Mouse (Mus musculus): ENCODE data around the gene Zfp873. TPM values are rescaled to one million over a fixed set of nuclear protein-coding genes. Genes with fewer than 3 reads are reported as not detected.
A peak's percentile ranks its signal among the peaks of the same experiment; 100 is the strongest.
"Not testable (repeated sequence)": the region's sequence is repeated elsewhere in the genome, so short reads cannot be mapped to it uniquely, and the experiment has no call there.

Gene Zfp873
- 0.02 TPM in 1 of 2 replicates, not detected in the other for polyA plus RNA-seq (2012)

DNA sequence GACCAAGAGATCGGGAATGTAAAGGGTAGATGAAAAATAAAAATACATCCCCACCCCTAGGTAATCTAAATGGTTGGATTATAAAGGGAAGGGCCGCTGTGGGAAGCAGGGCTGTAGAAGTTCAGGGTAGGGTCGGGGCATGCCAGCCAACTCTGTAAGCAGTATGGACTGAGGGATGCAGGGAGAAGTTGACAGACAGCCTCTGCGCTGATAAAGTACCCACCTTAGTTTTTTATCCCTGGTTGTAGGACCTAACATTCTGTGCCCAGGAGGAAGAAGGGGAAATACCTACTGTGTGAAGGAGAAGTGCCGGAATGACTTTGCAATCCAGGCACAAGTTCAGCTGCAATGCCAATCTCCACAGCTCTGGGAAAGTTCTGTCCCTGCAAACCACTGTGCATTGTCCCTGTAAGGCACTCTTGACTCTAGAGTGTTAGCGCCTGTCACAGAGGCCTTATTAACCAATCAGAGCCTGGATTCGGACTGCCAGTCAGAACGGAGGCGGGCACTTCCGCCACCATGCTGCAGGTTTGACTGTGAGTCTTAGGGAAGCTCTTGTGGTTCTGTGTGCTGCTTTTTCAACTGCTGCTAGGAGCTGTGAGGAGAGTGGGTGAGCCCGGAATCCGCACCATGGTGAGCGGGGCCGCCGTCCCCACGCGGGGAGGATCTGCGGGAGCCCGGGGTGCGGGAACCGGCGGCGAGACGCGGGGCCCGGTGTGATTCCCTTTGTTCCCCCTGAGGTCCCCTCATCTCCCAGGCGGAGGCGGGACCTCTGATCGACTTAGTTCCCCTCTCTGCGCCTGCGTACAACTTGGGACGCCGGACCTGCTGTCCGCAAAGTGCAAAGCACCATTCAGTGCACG is at the start of gene Zfp873:
Gene Zfp873 (plus strand): TSS at position 527 of the 863 bp plus-strand sequence.
- H3K4me1 ChIP-seq (ENCODE audit: control insufficient read depth) = peaks cover 16% of the 10 kb centered on the region
- no peaks in the 10 kb centered on the region for H3K27me3 ChIP-seq (ENCODE audit: control insufficient read depth)
- peak within 1 kb of the TSS; percentile 64 for H3K4me3 ChIP-seq (replicated peaks)
- H3K36me3 ChIP-seq (ENCODE audit: control insufficient read depth) = peaks cover 3% of the 10 kb centered on the region
- TF ChIP-seq TAL1 (IDR thresholded peaks at IDR 0.05; ENCODE audit: low read length) (no peak), GATA1 (IDR thresholded peaks at IDR 0.05; ENCODE audit: low read length) (no peak)
- H3K9me3 ChIP-seq (ENCODE audit: control insufficient read depth, low read length) = peaks cover 25% of the 10 kb centered on the region

DNA sequence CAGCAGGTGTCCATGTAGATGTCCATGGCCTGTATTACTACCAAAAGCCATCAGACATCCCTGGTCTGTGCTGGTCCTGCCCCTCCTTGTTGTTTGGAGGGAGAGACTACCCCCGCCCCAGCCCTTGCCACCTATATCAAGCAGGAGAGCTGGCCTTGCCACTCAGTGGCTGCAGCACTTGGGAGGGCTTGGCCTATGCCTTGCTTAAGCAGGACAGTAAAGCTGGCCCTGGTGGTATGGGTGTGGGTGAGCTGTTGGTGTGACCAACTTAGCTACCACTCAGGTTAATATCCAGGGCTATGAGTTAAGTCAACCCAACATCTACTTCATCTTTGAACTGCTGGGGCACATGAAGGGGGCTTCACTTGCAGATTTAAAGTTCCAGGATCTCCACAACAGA is 44.7 kb upstream of the Zfp873 start:
- peaks cover 24% of the 10 kb centered on the region for H3K9me3 ChIP-seq (ENCODE audit: control insufficient read depth, low read length)
- H3K4me1 ChIP-seq (ENCODE audit: control insufficient read depth); H3K27me3 ChIP-seq (ENCODE audit: control insufficient read depth): not testable (repeated sequence)

DNA sequence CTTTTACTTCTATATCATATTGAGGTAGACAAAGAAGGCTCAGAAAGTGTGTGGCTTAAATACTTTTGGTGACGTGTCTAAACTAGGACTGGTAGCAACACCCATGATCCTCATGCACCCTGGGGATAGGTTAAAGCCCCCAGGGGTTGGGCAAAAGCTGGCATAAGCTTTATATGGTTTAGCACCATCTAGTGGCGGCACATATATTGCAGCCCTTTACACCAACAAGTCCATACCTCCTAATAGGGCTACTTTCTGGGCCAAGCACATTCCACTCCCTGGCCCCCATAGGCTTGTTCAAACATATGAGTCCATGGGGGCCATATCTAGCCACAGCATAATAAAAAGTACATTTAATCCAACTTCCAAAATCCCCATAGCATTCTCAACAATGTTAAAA is 43.1 kb upstream of the Zfp873 start:
- not testable (repeated sequence) for H3K4me1 ChIP-seq (ENCODE audit: control insufficient read depth); H3K4me3 ChIP-seq (replicated peaks); H3K27me3 ChIP-seq (ENCODE audit: control insufficient read depth)
- peaks cover 40% of the 10 kb centered on the region for H3K9me3 ChIP-seq (ENCODE audit: control insufficient read depth, low read length)
- peaks cover 10% of the 10 kb centered on the region for H3K36me3 ChIP-seq (ENCODE audit: control insufficient read depth)

More for the DNA sequence above, 44.7 kb upstream of the Zfp873 start:
- H3K36me3 ChIP-seq (ENCODE audit: control insufficient read depth); H3K4me3 ChIP-seq (replicated peaks): not testable (repeated sequence)

DNA sequence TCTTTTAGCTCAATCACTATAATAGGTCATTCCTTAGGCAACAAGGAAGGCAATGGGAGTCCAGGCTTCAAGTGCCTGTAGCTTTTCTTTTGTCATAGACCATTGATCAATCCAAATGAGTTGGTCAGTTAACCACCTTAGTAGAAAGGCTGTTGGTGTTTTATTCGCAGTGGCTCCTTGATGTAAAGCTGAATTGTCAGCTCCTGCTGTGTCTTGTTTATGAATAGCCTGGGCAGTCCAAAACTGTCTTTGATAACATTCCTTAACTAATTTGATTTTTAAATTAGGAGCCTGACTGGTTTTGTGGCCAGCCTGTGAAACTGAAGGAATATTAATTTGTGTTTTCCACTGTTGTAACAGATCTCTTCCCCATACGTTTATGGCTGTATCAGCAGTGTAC is 5.7 kb upstream of the Zfp873 start:
- Histone ChIP-seq H3K9me3 (ENCODE audit: control insufficient read depth, low read length) (peaks cover 3% of the 10 kb centered on the region), H3K4me1 (ENCODE audit: control insufficient read depth) (peaks cover under 1% of the 10 kb centered on the region; the same call in 1 of the 2 replicates), H3K27me3 (ENCODE audit: control insufficient read depth) (no peaks in the 10 kb centered on the region), H3K36me3 (ENCODE audit: control insufficient read depth) (no peaks in the 10 kb centered on the region), H3K4me3 (replicated peaks) (no peak overlapping the region)
- TF ChIP-seq GATA1 (IDR thresholded peaks at IDR 0.05; ENCODE audit: low read length) (no peak), TAL1 (IDR thresholded peaks at IDR 0.05; ENCODE audit: low read length) (no peak)

DNA sequence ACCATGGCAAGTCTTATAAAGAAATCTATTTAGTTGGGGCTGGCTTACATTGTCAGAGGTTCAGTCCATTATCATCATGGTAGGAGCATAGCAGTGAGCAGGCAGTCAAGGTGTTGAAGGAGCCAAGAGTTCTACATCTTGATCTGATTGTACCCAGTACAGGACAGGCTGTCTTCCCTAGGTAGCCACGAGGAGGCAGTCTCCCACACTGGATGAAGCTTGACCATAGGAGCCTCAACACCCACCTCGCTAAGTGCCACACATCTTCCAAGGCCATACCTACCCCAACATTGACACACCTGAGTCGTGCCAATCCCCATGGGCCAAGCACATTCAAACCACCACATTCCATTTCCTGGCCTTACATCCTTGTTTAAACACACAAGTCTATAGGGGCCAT is 1.3 kb upstream of the Zfp873 start:
- Histone ChIP-seq H3K36me3 (ENCODE audit: control insufficient read depth) (no peaks in the 10 kb centered on the region), H3K27me3 (ENCODE audit: control insufficient read depth) (no peaks in the 10 kb centered on the region), H3K4me3 (replicated peaks) (no peak overlapping the region), H3K4me1 (ENCODE audit: control insufficient read depth) (peaks cover 16% of the 10 kb centered on the region), H3K9me3 (ENCODE audit: control insufficient read depth, low read length) (peaks cover 14% of the 10 kb centered on the region)
- TF ChIP-seq GATA1 (IDR thresholded peaks at IDR 0.05; ENCODE audit: low read length) (no peak), TAL1 (IDR thresholded peaks at IDR 0.05; ENCODE audit: low read length) (no peak)

DNA sequence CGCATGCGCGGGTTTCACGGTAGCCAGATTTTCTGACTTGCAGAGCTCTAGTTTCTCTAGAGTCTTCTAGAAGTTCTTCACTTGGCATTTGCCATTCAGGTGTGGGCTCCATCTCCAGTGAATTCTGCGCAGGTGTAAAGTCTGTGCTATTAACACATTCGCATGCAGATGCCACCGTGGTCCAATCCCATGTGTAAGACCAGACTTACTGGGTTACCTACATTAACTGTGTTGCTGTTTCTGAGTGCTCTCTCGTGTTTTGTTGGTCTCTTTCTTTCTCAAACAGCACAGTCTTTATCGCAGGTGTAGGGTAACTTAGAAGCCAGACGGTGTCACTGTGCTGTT is 509 bp downstream of the Zfp873 start:
- Histone ChIP-seq H3K4me1 (ENCODE audit: control insufficient read depth) (peaks cover 16% of the 10 kb centered on the region), H3K9me3 (ENCODE audit: control insufficient read depth, low read length) (peaks cover 28% of the 10 kb centered on the region), H3K4me3 (replicated peaks) (peak overlapping the region; percentile 64)
- not testable (repeated sequence) for H3K36me3 ChIP-seq (ENCODE audit: control insufficient read depth); H3K27me3 ChIP-seq (ENCODE audit: control insufficient read depth)

DNA sequence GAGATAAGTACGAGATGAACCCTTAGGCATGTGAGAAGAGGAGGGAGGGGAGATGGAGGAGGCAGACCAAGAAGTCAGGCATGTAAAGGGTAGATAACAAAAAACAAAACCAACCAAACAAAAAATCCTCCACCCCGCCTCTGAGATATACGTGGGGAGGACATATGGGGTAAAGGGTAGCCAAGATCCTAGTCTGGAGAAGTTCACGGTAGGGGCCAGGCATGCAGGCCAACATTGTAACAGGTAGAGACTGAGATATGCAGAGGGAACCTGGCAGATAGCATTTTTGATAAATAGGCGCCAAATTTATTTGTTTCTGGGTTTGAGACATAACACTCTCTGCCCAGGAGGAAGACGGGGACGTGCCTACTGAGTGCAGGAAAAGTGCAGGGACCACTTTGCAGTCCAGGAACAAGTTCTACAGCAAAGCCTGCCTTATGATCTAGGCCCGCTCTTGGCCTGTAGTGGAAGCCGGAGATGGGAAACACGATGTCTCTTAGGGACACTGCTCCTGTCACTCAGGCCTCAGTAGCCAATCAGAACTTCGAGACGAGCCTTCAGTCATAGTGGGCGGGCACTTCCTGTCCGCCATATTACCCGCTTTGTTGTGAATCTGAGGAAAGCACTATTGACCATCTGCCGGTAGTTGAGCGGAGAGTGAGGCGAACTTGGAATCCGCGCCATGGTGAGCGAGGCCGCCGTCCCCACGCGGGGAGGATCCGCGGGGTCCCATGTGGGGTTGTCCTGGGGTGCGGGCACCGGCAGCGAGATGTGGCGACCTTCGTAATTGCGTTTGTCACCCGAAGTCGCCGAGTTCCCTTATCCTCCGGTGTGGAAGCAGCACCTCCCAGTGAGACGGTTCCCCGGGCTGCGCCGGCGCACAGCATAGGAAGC is 35.1 kb downstream of the Zfp873 start, which contains the start of gene BC024063:
Gene BC024063 (plus strand): TSS at position 626 of the 894 bp plus-strand sequence.
- not testable (repeated sequence) for H3K9me3 ChIP-seq (ENCODE audit: control insufficient read depth, low read length)

DNA sequence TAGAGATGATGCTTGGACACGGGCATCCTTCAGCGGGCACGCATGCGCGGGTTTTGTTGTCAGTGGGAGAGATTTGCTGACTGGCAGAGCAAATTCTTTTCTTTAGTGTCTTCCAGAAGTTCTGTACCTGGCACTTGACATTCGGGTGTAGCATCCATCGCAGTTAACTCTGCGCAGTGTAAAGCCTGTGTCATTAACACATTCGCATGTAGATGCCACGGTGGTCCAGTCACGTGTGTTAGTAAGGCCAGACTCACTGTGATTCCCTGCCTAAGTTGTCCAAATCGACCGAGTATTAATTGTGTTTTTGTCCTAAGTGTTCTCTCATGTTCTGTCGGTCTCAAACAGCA is 35.7 kb downstream of the Zfp873 start:
- not testable (repeated sequence) for H3K9me3 ChIP-seq (ENCODE audit: control insufficient read depth, low read length); H3K36me3 ChIP-seq (ENCODE audit: control insufficient read depth); H3K4me1 ChIP-seq (ENCODE audit: control insufficient read depth); H3K27me3 ChIP-seq (ENCODE audit: control insufficient read depth)
- H3K4me3 ChIP-seq (replicated peaks) = peak overlapping the region; percentile 65

More for the DNA sequence above, 35.1 kb downstream of the Zfp873 start, which contains the start of gene BC024063:
- H3K36me3 ChIP-seq (ENCODE audit: control insufficient read depth); H3K27me3 ChIP-seq (ENCODE audit: control insufficient read depth); H3K4me1 ChIP-seq (ENCODE audit: control insufficient read depth): not testable (repeated sequence)
- peak within 1 kb of the TSS; percentile 65 for H3K4me3 ChIP-seq (replicated peaks)

Other genes with a start within 250 kb of the Zfp873 start
- not detected in 2 replicates for gene Gm4767, start 235.9 kb upstream of the Zfp873 start, polyA plus RNA-seq (2012)
- not detected in 2 replicates for gene Gm32687, start 184.2 kb upstream of the Zfp873 start, polyA plus RNA-seq (2012)
- gene Zfp781, start 117.6 kb upstream of the Zfp873 start, polyA plus RNA-seq (2012) = not detected in 2 replicates
- not detected in 2 replicates for gene BC024063, start 35.2 kb downstream of the Zfp873 start, polyA plus RNA-seq (2012)
- not detected in 2 replicates for gene AU041133, start 79.9 kb downstream of the Zfp873 start, polyA plus RNA-seq (2012)
- not detected in 2 replicates for gene Zfp938, start 193.2 kb downstream of the Zfp873 start, polyA plus RNA-seq (2012)

Measured in erythroblast, embryonic 14.5 days (primary cell).